Mouse (Mus musculus) kidney, adult 10 weeks (tissue): ENCODE data around the gene Erg28. TPM values are rescaled to one million over a fixed set of nuclear protein-coding genes. Genes with fewer than 3 reads are reported as not detected.

Source experiments
- polyA plus RNA-seq: library from polyadenylated mRNA; stranded (reverse); fragments of 350-450 nt; fragmentation: Illumina TruSeq; extraction: RNeasy Lipid Tissue Mini Kit (QIAGEN cat#74804); gene quantifications from one replicate; pipeline ENCODE4 v1.2.3, GENCODE M21; 2014; ENCODE audit warnings: low read depth, low replicate concordance

Gene Erg28
- polyA plus RNA-seq: 95.0 TPM

GRCm38 (mm10) chr12:85824438-85825264 lies at the start of gene Erg28, which contains the start of gene Ttll5:
Erg28 (minus strand) TSS chr12:85824550.
Ttll5 (plus strand) TSS chr12:85824659.

Other genes starting within 250 kb of the Erg28 start
- 0.77 TPM for gene Jdp2, start 225.5 kb downstream of the Erg28 start, polyA plus RNA-seq
- gene Batf, start 137.9 kb downstream of the Erg28 start, polyA plus RNA-seq: not detected
- 23.8 TPM for gene Flvcr2, start 78.0 kb downstream of the Erg28 start, polyA plus RNA-seq
- gene Ttll5, start 109 bp upstream of the Erg28 start, polyA plus RNA-seq: 8.1 TPM